Mouse (Mus musculus) retina, adult 2 months (tissue): Measurements from ENCODE around the gene Zdhhc14.
A peak's percentile ranks its signal among the peaks of the same experiment; 100 is the strongest.

ENCODE experiments used
- DNase-seq: peaks from one replicate; pipeline ENCODE4 v3.0.0-alpha.2; 2012; ENCODE audit warnings: low read depth, low spot score

The Zdhhc14 gene

DNA sequence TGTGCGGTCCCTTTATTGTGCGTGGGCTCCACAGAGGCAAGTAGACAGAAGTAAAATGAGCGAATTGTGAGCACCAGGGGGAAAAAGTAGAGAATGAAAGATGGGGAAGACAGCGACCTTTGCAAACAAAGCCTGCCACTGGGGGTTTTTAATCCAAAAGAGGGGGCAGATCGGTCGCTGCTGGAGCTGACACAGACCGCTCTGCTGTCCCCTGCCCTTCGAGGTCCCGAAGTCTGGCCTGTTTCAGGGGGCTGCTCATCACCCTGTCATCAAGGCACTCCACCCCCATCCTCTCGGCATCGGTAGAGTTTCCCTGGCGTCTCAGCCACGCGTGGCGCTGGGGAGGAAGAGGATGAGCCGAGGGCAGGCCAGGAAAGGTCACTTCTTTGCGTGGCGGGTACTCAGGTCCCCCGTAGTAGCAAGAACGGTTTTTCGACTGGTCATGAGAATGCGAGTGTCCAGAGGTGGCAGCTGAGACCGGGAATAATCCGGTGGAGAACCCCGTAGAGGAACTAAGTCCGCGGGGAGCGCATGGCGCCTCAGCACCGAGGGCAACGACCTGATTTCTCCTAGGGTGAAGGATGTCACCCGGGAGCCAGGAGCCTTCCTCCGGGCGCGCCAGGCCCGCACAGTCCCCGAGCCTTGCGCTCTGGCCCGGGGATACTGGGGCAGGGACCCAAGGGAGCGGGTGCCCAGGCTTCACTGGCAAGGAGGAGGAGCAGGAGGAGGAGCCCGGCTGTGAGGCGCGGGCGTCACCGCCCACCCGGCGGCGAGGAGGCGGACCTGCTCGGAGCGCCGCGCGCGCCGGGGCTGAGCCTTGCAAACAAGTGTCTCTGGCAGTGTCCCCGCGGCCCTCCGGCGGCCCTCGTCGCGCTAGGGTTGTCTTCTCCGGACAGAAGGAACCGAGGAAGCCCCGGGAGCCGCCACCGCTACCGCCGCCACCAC lies at the start of gene Zdhhc14:
TSS of gene Zdhhc14 (plus strand) at position 757 of the 945 bp plus-strand sequence.
- peak; percentile 70 for DNase-seq

DNA sequence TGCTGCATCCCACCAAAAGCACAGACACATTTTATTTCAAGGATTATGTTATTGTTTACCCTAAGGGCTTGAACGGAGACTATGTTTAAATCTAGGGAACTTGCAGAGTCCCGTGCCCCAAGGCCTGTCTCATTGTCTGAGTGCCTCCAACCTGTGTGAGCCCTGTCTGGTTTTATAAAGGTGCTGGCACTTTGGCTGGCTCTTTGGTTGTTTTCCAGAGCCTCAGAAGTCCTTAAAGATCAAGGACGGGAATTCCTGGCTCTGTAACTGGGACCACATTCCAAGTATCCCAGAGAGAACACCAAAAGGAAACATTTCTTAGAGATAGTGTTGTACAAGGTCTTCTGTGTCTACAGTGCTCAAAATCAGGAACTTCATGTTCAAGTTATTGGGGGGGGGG lies 49.1 kb upstream of the Zdhhc14 start:
- DNase-seq: no peak

DNA sequence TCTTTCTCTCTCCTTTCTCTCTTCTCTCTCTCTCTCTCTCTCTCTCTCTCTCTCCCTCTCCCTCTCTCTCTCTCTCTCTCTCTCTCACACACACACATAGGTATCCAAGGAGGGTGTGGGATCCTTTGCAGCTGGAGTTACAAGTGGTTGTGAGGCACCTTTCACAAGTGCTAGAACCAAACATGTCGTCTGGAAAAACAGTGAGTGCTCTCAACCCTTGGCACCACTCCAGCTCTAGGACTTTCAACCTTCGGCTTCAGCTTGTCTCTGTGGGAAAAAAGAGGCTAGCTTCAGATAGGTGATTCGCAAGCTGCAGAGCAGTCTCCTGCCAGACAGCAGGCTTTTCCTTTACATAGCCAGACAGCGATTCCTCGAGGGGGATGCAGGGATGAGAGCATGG lies 48.6 kb upstream of the Zdhhc14 start:
- DNase-seq: no peak

- DNase-seq: no peak
These were observed 38.7 kb upstream of the Zdhhc14 start for GRCm38 (mm10) chr17:5453657-5454056.

GRCm38 (mm10) chr17:5463912-5464311 lies 28.4 kb upstream of the Zdhhc14 start:
- DNase-seq: no peak

- no peak for DNase-seq
These were observed 25.6 kb upstream of the Zdhhc14 start for GRCm38 (mm10) chr17:5466736-5467135.

GRCm38 (mm10) chr17:5467177-5467576 lies 25.2 kb upstream of the Zdhhc14 start:
- no peak for DNase-seq

- DNase-seq: no peak
These were observed 20.1 kb upstream of the Zdhhc14 start for GRCm38 (mm10) chr17:5472268-5472667.

GRCm38 (mm10) chr17:5475960-5476725 lies 16.2 kb upstream of the Zdhhc14 start:
- no peak for DNase-seq

GRCm38 (mm10) chr17:5483456-5483855 lies 8.9 kb upstream of the Zdhhc14 start:
- DNase-seq: no peak

GRCm38 (mm10) chr17:5484663-5485062 lies 7.7 kb upstream of the Zdhhc14 start:
- no peak for DNase-seq

- DNase-seq: no peak
These were observed 4.2 kb upstream of the Zdhhc14 start for GRCm38 (mm10) chr17:5488156-5488555.

DNA sequence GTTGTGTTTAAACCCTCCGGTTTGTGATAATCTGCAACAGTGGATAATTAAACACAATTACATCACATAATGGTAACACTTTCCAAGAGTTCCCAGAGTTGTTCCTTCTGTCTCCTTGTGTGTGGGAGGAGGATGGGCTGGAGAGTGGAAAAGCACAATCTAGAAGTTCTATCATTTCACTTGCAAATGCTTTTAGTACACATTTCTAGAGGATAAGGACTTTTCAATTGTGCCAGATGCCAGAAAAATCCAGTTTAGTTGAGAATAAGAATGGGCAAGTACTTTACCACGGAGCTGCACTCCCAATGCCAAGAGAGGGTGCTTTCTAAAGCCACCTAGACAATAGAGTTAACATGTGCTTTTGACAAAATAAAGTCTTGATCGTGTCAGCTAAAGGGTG lies 2.0 kb upstream of the Zdhhc14 start:
- DNase-seq: no peak

DNA sequence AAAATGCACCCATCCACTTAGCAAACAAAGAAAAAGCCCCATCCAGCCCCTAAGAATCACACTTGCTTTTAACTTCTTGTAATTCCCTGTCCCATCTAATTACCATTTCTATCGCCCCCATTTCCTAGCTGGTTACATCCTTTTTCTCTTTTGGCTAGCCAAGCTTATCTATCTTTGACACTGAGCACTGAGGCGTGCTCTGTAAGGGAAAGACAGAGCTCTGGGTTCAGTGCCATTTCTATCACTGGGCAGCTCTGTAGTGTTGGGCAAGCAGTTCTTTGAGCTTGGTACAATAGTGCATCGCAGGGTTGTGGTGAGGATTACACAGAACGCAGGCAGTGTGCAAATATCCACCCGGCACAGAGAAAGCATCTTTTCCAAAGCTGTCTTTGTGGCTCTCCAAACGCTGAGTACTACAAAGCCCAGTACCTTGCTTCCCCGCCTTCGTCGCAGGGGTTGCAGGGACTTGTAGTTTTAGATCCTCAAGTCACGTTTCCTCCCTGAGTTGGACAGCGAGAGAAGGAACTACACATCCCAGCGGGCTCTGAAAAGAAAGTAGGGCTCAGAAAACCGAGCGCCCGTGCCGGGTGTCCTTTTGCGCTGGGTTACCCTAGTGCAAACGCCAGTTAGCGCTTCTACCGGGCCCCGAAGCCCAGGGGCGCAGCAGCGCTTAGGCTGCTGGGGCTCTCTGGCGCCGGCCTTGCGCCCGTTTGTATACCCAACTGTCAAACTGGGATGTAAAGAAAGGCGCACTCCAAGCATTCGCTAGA lies 1.1 kb upstream of the Zdhhc14 start:
- peak; percentile 93 for DNase-seq

DNA sequence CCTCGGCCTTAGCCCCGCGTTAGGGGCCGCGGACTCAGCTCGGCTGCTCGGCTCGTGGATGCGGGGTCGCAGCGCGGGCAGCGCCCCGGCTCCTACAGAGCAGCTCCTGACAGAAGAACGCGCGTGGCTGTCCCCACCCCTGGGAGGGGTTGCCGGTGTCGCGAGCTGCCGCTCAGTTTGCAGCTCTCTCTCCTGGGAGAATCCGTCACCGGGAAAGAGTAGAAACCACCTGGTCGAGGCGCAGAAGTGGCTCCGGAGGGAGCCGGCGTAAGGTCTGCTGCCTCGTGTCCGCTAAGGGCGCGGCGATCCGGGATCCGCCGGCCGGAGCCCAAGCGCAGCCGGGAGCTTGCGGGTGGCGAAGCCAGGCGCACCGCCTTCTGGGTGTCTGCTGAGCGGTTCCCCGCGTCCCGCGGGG lies 396 bp downstream of the Zdhhc14 start:
- DNase-seq: no peak

- no peak for DNase-seq
These were observed 909 bp downstream of the Zdhhc14 start for GRCm38 (mm10) chr17:5493161-5493771.

GRCm38 (mm10) chr17:5493809-5494208 lies 1.5 kb downstream of the Zdhhc14 start:
- no peak for DNase-seq

DNA sequence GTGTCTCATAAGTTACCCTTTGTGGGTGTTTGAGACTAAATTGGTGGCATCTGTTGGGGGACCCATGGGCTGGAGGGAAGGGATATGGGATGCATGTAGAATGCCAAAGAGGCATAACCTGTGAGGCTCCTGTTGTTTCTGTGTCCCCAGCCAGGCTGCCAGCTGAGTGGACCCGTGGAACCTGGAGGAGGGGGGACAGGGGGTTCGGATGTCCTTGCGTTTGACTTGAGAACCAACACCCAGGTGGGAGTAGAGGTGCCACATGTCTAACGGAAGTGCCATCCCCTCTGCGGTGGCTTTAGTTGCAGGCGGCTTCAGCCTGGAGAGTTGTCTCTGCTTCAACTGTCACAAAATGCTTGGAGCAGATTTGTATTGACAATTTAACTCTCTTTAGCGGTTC lies 2.5 kb downstream of the Zdhhc14 start:
- no peak for DNase-seq

DNA sequence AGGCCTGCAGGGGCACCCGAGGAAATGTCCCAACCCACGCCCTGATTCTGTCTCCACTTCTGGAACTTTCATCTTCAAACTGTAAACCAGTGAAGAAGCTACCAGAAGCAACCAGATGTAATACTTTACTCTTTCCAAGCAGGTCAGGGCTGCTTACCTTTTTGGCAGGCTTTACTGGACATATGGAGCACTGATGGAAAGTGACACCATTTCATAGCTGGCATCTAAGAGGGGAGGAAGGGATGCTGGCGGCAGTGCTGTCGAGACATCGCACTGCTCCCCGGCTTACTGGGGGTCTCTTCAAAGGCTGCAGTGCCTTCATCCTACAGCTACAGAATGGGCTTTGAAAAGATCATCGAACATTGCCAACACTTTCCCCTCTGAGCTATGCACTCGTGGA lies 5.3 kb downstream of the Zdhhc14 start:
- DNase-seq: no peak

- DNase-seq: no peak
These were observed 6.6 kb downstream of the Zdhhc14 start for GRCm38 (mm10) chr17:5498996-5499395.

- no peak for DNase-seq
These were observed 11.8 kb downstream of the Zdhhc14 start for GRCm38 (mm10) chr17:5503981-5504760.
